Mouse (Mus musculus): Measurements from ENCODE around the gene Ppp1r12c. TPM values are rescaled to one million over a fixed set of nuclear protein-coding genes. Genes with fewer than 3 reads are reported as not detected.

Gene Ppp1r12c
- polyA plus RNA-seq, 1 experiment from 2014 or later: 55.4 TPM

DNA sequence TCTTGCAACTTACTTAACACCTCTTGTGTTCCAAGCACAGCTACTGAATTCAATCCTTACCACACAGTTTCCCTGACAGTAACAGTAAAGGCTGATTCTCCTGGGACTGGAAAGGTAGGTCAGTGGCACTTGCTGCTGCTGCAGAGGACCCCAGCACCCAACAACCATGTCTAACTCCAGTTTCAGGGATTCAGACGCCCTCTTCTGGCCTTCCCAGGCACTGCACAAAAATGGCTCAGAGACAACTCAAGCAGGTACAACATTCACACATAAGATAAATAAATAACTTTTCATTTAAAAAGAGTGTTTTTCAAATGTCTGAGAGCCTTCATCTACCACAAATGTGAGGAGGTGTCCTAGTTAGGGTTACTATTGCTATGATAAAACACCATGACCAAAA, 54.3 kb downstream of the Ppp1r12c start:
- TF ChIP-seq CTCF (IDR thresholded peaks at IDR 0.05) (peak; percentile 53), EP300 (IDR thresholded peaks at IDR 0.05) (no peak)
- WGBS: 0% methylated on average over 1 of the region's 1 CpGs
- Histone ChIP-seq H3K27ac (ENCODE audit: low read length) (no peak overlapping the region), H3K9me3 (ENCODE audit: low read length) (no peaks in the 10 kb centered on the region), H3K4me1 (ENCODE audit: insufficient read depth, low read depth, low read length) (peaks cover under 1% of the 10 kb centered on the region; the same call in 1 of the 2 replicates), H3K27me3 (replicated peaks; ENCODE audit: insufficient read depth, low read length) (no peaks in the 10 kb centered on the region), H3K4me2 (replicated peaks; ENCODE audit: low read depth, low read length) (no peak overlapping the region), H3K9ac (replicated peaks; ENCODE audit: low read depth) (no peak overlapping the region), H3K4me3 (ENCODE audit: low read depth, low read length) (no peak overlapping the region), H3K36me3 (ENCODE audit: insufficient read depth, low read length) (no peaks in the 10 kb centered on the region)
- no peak for DNase-seq (ENCODE audit: low spot score)
- no peak for ATAC-seq

- H3K36me3 ChIP-seq (ENCODE audit: insufficient read depth, low read length): no peaks in the 10 kb centered on the region
- no peaks in the 10 kb centered on the region for H3K4me1 ChIP-seq (ENCODE audit: insufficient read depth, low read depth, low read length)
- H3K9ac ChIP-seq (replicated peaks; ENCODE audit: low read depth): peak within 1 kb of the TSS; percentile 19; the same call in 1 of the 2 replicates
- peak within 1 kb of the TSS; percentile 71 for H3K27ac ChIP-seq (ENCODE audit: low read length)
- DNase-seq (ENCODE audit: low spot score) (peak; percentile 98), ATAC-seq (peak; percentile 97)
- no peaks in the 10 kb centered on the region for H3K9me3 ChIP-seq (ENCODE audit: low read length)
- WGBS: under 1% methylated on average over 32 of the region's 35 CpGs
- TF ChIP-seq EP300 (IDR thresholded peaks at IDR 0.05): no peak
- TF ChIP-seq CTCF (IDR thresholded peaks at IDR 0.05): peak; percentile 27; the same call in 1 of the 2 replicates
- no peaks in the 10 kb centered on the region for H3K27me3 ChIP-seq (replicated peaks; ENCODE audit: insufficient read depth, low read length)
- peak within 1 kb of the TSS; percentile 59 for H3K4me3 ChIP-seq (ENCODE audit: low read depth, low read length)
- peak within 1 kb of the TSS; percentile 62 for H3K4me2 ChIP-seq (replicated peaks; ENCODE audit: low read depth, low read length)
Observed at GRCm38 (mm10) chr7:4445216-4445791, 56.2 kb downstream of the Ppp1r12c start, which contains the start of gene Rdh13. Rdh13 (minus strand) TSS chr7:4445649.

- Histone ChIP-seq H3K36me3 (ENCODE audit: insufficient read depth, low read length) (no peaks in the 10 kb centered on the region), H3K27me3 (replicated peaks; ENCODE audit: insufficient read depth, low read length) (no peaks in the 10 kb centered on the region), H3K9ac (replicated peaks; ENCODE audit: low read depth) (no peak overlapping the region), H3K27ac (ENCODE audit: low read length) (no peak overlapping the region), H3K9me3 (ENCODE audit: low read length) (no peaks in the 10 kb centered on the region), H3K4me1 (ENCODE audit: insufficient read depth, low read depth, low read length) (no peaks in the 10 kb centered on the region), H3K4me2 (replicated peaks; ENCODE audit: low read depth, low read length) (no peak overlapping the region), H3K4me3 (ENCODE audit: low read depth, low read length) (no peak overlapping the region)
- DNase-seq (ENCODE audit: low spot score) (no peak), ATAC-seq (no peak)
- TF ChIP-seq CTCF (IDR thresholded peaks at IDR 0.05) (no peak), EP300 (IDR thresholded peaks at IDR 0.05) (no peak)
- 93% methylated on average over 10 of the region's 10 CpGs for WGBS
Observed at GRCm38 (mm10) chr7:4440549-4440948, 60.9 kb downstream of the Ppp1r12c start.

GRCm38 (mm10) chr7:4437721-4438120, 63.8 kb downstream of the Ppp1r12c start:
- TF ChIP-seq CTCF (IDR thresholded peaks at IDR 0.05) (no peak), EP300 (IDR thresholded peaks at IDR 0.05) (no peak)
- H3K36me3 ChIP-seq (ENCODE audit: insufficient read depth, low read length): 0 out of 2 replicates have a peak, but pooled peaks cover 4% of the 10 kb centered on the region
- H3K9me3 ChIP-seq (ENCODE audit: low read length): no peaks in the 10 kb centered on the region
- H3K4me3 ChIP-seq (ENCODE audit: low read depth, low read length): no peak overlapping the region
- H3K4me2 ChIP-seq (replicated peaks; ENCODE audit: low read depth, low read length): no peak overlapping the region
- ATAC-seq: no peak
- H3K27ac ChIP-seq (ENCODE audit: low read length): no peak overlapping the region
- DNase-seq (ENCODE audit: low spot score): no peak
- no peaks in the 10 kb centered on the region for H3K4me1 ChIP-seq (ENCODE audit: insufficient read depth, low read depth, low read length)
- H3K9ac ChIP-seq (replicated peaks; ENCODE audit: low read depth): no peak overlapping the region
- WGBS: 82% methylated on average over 2 of the region's 2 CpGs
- H3K27me3 ChIP-seq (replicated peaks; ENCODE audit: insufficient read depth, low read length): no peaks in the 10 kb centered on the region

GRCm38 (mm10) chr7:4432026-4432425, 69.5 kb downstream of the Ppp1r12c start:
- Histone ChIP-seq H3K4me3 (ENCODE audit: low read depth, low read length) (no peak overlapping the region), H3K9me3 (ENCODE audit: low read length) (no peaks in the 10 kb centered on the region), H3K4me2 (replicated peaks; ENCODE audit: low read depth, low read length) (no peak overlapping the region), H3K4me1 (ENCODE audit: insufficient read depth, low read depth, low read length) (no peaks in the 10 kb centered on the region), H3K27ac (ENCODE audit: low read length) (no peak overlapping the region), H3K27me3 (replicated peaks; ENCODE audit: insufficient read depth, low read length) (no peaks in the 10 kb centered on the region), H3K9ac (replicated peaks; ENCODE audit: low read depth) (no peak overlapping the region), H3K36me3 (ENCODE audit: insufficient read depth, low read length) (0 out of 2 replicates have a peak, but pooled peaks cover 8% of the 10 kb centered on the region)
- DNase-seq (ENCODE audit: low spot score): no peak
- WGBS: 84% methylated on average over 8 of the region's 8 CpGs
- ATAC-seq: no peak
- no peak for TF ChIP-seq CTCF (IDR thresholded peaks at IDR 0.05)
- TF ChIP-seq EP300 (IDR thresholded peaks at IDR 0.05): no peak

- ATAC-seq: peak; percentile 42; the same call in 1 of the 2 replicates
- TF ChIP-seq EP300 (IDR thresholded peaks at IDR 0.05) (no peak), CTCF (IDR thresholded peaks at IDR 0.05) (peak; percentile 93)
- 0 out of 2 replicates have a peak, but pooled peaks cover 8% of the 10 kb centered on the region for H3K36me3 ChIP-seq (ENCODE audit: insufficient read depth, low read length)
- H3K27ac ChIP-seq (ENCODE audit: low read length): no peak overlapping the region
- no peak overlapping the region for H3K4me2 ChIP-seq (replicated peaks; ENCODE audit: low read depth, low read length)
- WGBS: 78% methylated on average over 6 of the region's 6 CpGs
- no peak overlapping the region for H3K9ac ChIP-seq (replicated peaks; ENCODE audit: low read depth)
- no peak overlapping the region for H3K4me3 ChIP-seq (ENCODE audit: low read depth, low read length)
- no peaks in the 10 kb centered on the region for H3K9me3 ChIP-seq (ENCODE audit: low read length)
- peak; percentile 82 for DNase-seq (ENCODE audit: low spot score)
- H3K4me1 ChIP-seq (ENCODE audit: insufficient read depth, low read depth, low read length): no peaks in the 10 kb centered on the region
- no peaks in the 10 kb centered on the region for H3K27me3 ChIP-seq (replicated peaks; ENCODE audit: insufficient read depth, low read length)
Observed at GRCm38 (mm10) chr7:4431548-4431947, 69.9 kb downstream of the Ppp1r12c start.

Small RNAs within 50 kb of the gene (microRNA-seq; reads per million reads assigned to microRNA genes)
- not detected for gene Gm24605

Other genes with a start within 250 kb of the Ppp1r12c start
- gene Ncr1, start 164.0 kb downstream of the Ppp1r12c start, polyA plus RNA-seq (2015; fragmentation: Nextera tagmentation; extraction: Ambion mirVana): 0.12 and 0.16 TPM in 2 replicates
- gene Gp6, start 103.9 kb downstream of the Ppp1r12c start, polyA plus RNA-seq (2015; fragmentation: Nextera tagmentation; extraction: Ambion mirVana): 0.54 and 0.57 TPM in 2 replicates
- gene Rdh13, start 56.0 kb downstream of the Ppp1r12c start, polyA plus RNA-seq (2015; fragmentation: Nextera tagmentation; extraction: Ambion mirVana): 14.1 and 17.4 TPM in 2 replicates
- 15.0 and 22.5 TPM in 2 replicates for gene Eps8l1, start 41.0 kb downstream of the Ppp1r12c start, polyA plus RNA-seq (2015; fragmentation: Nextera tagmentation; extraction: Ambion mirVana)
- 14.0 and 17.8 TPM in 2 replicates for gene Tnnt1, start 14.7 kb upstream of the Ppp1r12c start, polyA plus RNA-seq (2015; fragmentation: Nextera tagmentation; extraction: Ambion mirVana)
- gene Tnni3, start 22.5 kb upstream of the Ppp1r12c start, polyA plus RNA-seq (2015; fragmentation: Nextera tagmentation; extraction: Ambion mirVana): 81.3 and 95.6 TPM in 2 replicates
- 3.3 and 3.4 TPM in 2 replicates for gene Dnaaf3, start 30.8 kb upstream of the Ppp1r12c start, polyA plus RNA-seq (2015; fragmentation: Nextera tagmentation; extraction: Ambion mirVana)
- gene Syt5, start 45.9 kb upstream of the Ppp1r12c start, polyA plus RNA-seq (2015; fragmentation: Nextera tagmentation; extraction: Ambion mirVana): 7.1 and 8.1 TPM in 2 replicates
- not detected in 2 replicates for gene Ptprh, start 102.4 kb upstream of the Ppp1r12c start, polyA plus RNA-seq (2015; fragmentation: Nextera tagmentation; extraction: Ambion mirVana)
- gene Tmem86b, start 129.7 kb upstream of the Ppp1r12c start, polyA plus RNA-seq (2015; fragmentation: Nextera tagmentation; extraction: Ambion mirVana): 0.90 and 0.91 TPM in 2 replicates
- gene Ppp6r1, start 157.3 kb upstream of the Ppp1r12c start, polyA plus RNA-seq (2015; fragmentation: Nextera tagmentation; extraction: Ambion mirVana): 6.8 and 7.5 TPM in 2 replicates
- 49.7 and 54.4 TPM in 2 replicates for gene Hspbp1, start 183.4 kb upstream of the Ppp1r12c start, polyA plus RNA-seq (2015; fragmentation: Nextera tagmentation; extraction: Ambion mirVana)
- 0.31 and 0.45 TPM in 2 replicates for gene Brsk1, start 188.9 kb upstream of the Ppp1r12c start, polyA plus RNA-seq (2015; fragmentation: Nextera tagmentation; extraction: Ambion mirVana)
- gene Tmem150b, start 223.6 kb upstream of the Ppp1r12c start, polyA plus RNA-seq (2015; fragmentation: Nextera tagmentation; extraction: Ambion mirVana): 0.25 and 0.35 TPM in 2 replicates
- gene Kmt5c, start 238.4 kb upstream of the Ppp1r12c start, polyA plus RNA-seq (2015; fragmentation: Nextera tagmentation; extraction: Ambion mirVana): 31.9 and 34.4 TPM in 2 replicates